Mouse (Mus musculus) cerebellum, postnatal 14 days (tissue): Measurements from ENCODE around the gene Olfr676.

Experiments used
- DNase-seq, 2 experiments: peaks; one replicate each; pipeline ENCODE4 v3.0.0; 2021; ENCODE audit warnings: mixed read lengths in 2 of 2

The Olfr676 gene

DNA sequence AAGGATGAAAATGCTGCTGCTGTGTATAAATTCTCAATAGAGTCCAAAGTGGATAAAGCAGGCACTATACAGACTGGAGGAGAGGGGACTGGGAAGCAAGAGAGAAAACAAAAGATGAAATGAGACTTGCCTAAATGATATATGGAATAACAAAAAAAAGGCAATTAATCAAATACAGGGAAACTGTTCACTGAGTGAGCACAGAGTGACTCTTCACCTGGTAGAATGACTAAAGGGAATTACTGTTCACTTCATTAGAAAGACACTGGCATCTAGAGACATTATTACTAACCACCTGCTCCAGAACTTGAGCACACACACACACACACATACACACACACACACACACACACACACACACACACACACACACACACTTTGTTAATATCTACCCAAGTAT lies at the start of gene Olfr676:
Olfr676 (plus strand) TSS at position 301 of the 400 bp plus-strand sequence.
- no peak for DNase-seq

DNA sequence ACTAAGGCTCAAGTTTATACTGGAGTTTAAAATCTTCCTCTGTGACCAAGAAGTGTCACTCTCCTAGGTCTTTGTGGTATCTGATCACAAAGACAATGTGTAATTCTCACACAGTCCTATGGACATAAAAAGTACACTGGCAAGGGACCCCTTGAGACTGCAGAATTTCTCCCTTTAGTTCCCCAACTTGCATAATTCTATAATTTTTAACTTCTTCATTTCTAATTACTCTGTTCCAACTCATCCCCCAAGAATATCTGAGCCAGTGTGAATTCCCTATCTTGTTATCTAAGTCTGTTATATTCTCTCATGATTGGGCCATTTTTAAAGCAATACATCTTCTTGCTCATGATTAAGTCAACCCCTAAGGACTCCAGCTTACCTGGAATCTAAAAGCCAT lies 30.6 kb upstream of the Olfr676 start, which contains the start of gene Olfr672:
Olfr672 (minus strand) TSS at position 101 of the 400 bp plus-strand sequence.
- no peak for DNase-seq

DNA sequence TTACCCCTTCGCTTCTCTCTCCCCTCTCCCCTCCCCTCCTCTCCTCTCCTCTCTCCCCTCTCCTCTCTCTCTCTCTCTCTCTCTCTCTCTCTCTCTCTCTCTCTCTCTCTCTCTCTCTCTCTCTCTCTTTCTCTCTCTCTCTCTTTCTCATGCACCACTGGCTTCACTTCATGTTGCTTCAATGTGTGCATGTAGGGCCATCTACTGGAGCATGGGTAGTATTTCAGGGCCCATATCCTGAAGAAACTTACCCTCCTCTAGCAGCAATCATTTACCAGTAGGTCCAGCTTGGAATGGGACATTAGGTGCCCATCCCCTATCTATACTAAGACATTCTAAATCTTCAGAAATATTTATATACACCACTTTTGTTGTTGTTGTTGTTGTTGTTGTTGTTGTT lies 10.0 kb upstream of the Olfr676 start:
- DNase-seq = no peak

DNA sequence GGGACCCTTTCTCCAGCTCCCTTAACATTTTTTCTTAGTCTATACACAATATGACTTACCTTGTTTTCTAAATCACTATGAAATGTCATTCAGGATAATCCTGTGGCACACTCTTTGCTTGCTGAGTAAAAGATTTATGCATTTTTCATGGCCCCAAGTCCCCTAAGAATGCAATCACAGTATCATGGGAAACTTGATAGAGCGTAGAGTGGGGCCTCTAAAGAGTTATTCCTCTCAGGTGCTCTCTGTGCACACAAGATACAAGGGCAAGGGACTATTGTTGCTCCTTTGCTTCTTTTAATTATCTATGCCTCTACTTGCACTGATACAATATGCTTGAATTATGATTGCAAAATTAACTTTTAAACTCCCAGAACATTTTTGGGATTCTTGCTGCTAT lies 4.1 kb upstream of the Olfr676 start, which contains the start of gene Olfr675:
Olfr675 (minus strand) TSS at position 101 of the 400 bp plus-strand sequence.
- no peak for DNase-seq

DNA sequence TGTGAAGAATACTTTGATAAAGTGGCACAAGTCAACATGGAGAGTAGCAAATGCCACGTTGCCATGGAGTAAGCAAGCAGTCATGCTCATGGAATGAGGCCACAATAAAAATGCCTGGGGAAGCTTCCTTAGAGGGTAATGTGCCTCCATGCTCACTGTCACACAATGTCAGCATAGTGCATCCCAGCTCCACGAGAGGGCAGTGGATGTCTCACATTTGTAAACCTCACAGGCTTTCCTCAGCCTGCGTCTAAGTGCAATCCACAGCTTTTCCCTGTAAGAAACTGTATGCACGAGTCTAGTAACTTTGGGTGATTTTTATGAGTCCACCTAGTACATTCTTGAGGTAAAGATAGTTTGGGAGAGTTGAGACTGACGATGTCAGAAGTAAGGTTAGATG lies 1.3 kb downstream of the Olfr676 start:
- peak; percentile 0 to 1 for DNase-seq

DNA sequence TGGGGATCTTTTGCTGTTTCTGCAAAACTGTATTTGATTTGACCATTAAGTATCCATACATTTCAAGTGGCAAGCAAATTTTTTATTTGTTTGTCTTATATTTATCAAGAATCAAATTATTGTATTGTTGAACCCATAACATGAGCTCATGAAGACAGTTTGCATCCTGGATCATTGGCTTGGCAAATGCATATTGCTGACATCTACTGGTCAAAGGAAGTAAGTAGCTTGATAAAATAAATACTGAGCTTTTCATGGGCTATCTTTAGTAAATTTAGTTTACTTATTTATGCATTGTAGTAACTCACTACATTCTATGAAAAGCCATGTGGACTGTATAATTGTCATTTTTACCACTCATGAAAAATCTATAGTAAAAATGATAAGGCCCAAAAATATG lies 26.5 kb downstream of the Olfr676 start:
- DNase-seq = no peak

DNA sequence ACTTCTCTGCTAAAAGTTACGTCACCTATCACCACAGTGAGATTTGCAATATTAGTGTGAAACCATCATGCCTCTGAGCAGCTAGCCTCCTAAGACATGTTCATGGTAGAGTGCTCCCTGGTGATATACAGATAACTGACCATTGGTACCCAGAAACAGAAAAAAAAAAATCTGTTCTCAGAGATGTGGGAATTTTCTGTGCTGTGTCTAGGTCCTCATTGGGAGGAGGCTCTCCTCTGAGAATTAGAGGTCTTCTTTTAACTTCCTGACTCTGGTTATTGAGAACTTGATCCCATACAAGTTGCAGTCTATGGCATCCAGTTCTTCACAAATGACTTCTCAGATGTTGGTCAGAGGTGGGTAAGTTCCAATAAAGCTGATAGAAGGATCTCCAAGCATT lies 31.7 kb downstream of the Olfr676 start, which contains the start of gene Olfr678:
Olfr678 (plus strand) TSS at position 301 of the 400 bp plus-strand sequence.
- DNase-seq = no peak

DNA sequence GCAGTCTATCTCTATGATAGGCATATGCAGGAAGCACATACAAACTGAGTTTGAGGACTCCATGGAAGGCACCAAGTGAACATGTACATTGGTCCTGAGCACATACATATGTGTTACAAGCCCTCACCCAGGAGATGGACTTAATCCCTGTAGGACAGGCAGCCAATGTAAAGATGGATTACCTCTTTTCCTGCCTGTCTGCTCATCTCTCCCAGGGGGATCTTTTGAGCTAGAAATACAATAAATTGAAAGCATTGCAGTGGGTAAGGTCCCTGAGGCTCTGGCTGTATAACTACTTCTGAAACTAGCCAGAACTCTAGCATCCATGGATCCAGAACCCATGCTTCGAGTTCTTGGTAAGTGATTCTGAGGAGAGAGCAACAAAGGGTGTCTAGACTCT lies 48.4 kb downstream of the Olfr676 start, which contains the start of gene Olfr679:
Olfr679 (plus strand) TSS at position 301 of the 400 bp plus-strand sequence.
- DNase-seq = no peak
